In the genomic region with DNA sequence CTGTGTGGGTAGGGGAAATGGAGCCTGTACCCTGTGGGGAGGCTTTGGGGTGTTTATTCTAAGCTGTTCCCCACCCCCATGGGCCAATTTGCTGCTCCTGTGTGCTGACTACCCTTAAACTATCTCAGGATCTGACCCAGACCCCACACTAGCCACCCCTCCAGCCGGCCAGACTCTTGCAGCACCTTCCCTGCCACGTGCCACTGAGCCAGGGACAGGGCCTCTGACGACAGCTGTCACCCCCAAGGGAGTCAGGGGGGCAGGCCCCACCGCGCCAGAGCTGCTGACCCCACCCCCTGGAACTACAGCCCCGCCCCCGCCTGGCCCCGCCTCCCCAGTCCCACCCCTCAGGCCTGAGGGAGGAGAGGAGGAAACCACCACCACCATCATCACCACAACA, we compare ENCODE assay signal across 12 mouse cellular contexts. TPM values are rescaled to one million over a fixed set of nuclear protein-coding genes. Genes with fewer than 3 reads are reported as not detected.
DNase-seq lines count a peak whose midpoint lies in the region; ATAC-seq and TF ChIP-seq lines count a peak whose summit lies in the region.
"Had no signal": no experiment of that assay in that cellular context is flagged by ENCODE, and none has a peak within 500 bp of the region (broad histone marks: within the 10 kb centered on the region; RNA-seq: fewer than 3 reads in every experiment).

No protein-coding gene starts in this region.

- WGBS in cerebellum, adult 2 months, result under 1% methylated on average over 8 of the region's 8 CpGs
- 0% methylated on average over 8 of the region's 8 CpGs for WGBS in hindbrain, embryonic 12.5 days
- WGBS in midbrain, embryonic 12.5 days, result 2% methylated on average over 5 of the region's 8 CpGs
- 1% methylated on average over 8 of the region's 8 CpGs for WGBS in kidney, embryonic 14.5 days

- peak overlapping the region; percentile 97 for H3K4me2 ChIP-seq in hindbrain, embryonic 12.5 days (replicated peaks)
- peak overlapping the region; percentile 98 for H3K4me2 ChIP-seq in midbrain, embryonic 12.5 days (replicated peaks)
- H3K4me2 ChIP-seq in kidney, embryonic 14.5 days (replicated peaks; ENCODE audit: low read depth, low read length), result no peak overlapping the region
- H3K4me2 ChIP-seq: liver, embryonic 13.5 days had no signal

- H3K9ac ChIP-seq in hindbrain, embryonic 12.5 days, result peak overlapping the region; percentile 54
- peak overlapping the region; percentile 68; the same call in 1 of the 2 replicates for H3K9ac ChIP-seq in midbrain, embryonic 12.5 days (replicated peaks)
- H3K9ac ChIP-seq in kidney, embryonic 14.5 days (ENCODE audit: low read depth, low read length), result no peak overlapping the region
- H3K9ac ChIP-seq: liver, embryonic 13.5 days had no signal

- no peak for TF ChIP-seq POLR2A in cerebellum, adult 2 months (IDR thresholded peaks at IDR 0.05; ENCODE audit: borderline replicate concordance, insufficient read depth, low read length)

- H3K27ac ChIP-seq in cerebellum, adult 2 months (ENCODE audit: insufficient read depth, low read length), result peak overlapping the region; percentile 44; the same call in 1 of the 2 replicates
- no peak overlapping the region; the same call in 1 of the 2 replicates for H3K27ac ChIP-seq in hindbrain, embryonic 12.5 days
- H3K27ac ChIP-seq in midbrain, embryonic 12.5 days (replicated peaks), result no peak overlapping the region
- H3K27ac ChIP-seq in kidney, embryonic 14.5 days (ENCODE audit: low read depth, low read length), result no peak overlapping the region
- H3K27ac ChIP-seq: embryonic facial prominence, embryonic 12.5 days; heart, embryonic 10.5 days; liver, embryonic 13.5 days; macrophage had no signal

- H3K9me3 ChIP-seq in hindbrain, embryonic 12.5 days (replicated peaks), result no peaks in the 10 kb centered on the region
- no peaks in the 10 kb centered on the region for H3K9me3 ChIP-seq in midbrain, embryonic 12.5 days
- H3K9me3 ChIP-seq in kidney, embryonic 14.5 days (ENCODE audit: control insufficient read depth, low read length), result no peaks in the 10 kb centered on the region
- H3K9me3 ChIP-seq: embryonic facial prominence, embryonic 12.5 days; heart, embryonic 10.5 days; liver, embryonic 13.5 days had no signal

- H3K4me1 ChIP-seq in cerebellum, adult 2 months (ENCODE audit: control insufficient read depth, insufficient read depth, low read length), result peaks cover 20% of the 10 kb centered on the region
- peaks cover 37% of the 10 kb centered on the region for H3K4me1 ChIP-seq in hindbrain, embryonic 12.5 days
- peaks cover 34% of the 10 kb centered on the region for H3K4me1 ChIP-seq in midbrain, embryonic 12.5 days
- peaks cover 3% of the 10 kb centered on the region; the same call in 1 of the 2 replicates for H3K4me1 ChIP-seq in kidney, embryonic 14.5 days (ENCODE audit: control insufficient read depth, insufficient read depth, low read length)

- peak overlapping the region; percentile 57 for H3K4me3 ChIP-seq in cerebellum, adult 2 months (replicated peaks; ENCODE audit: insufficient read depth, low read depth, low read length)
- peak overlapping the region; percentile 47 for H3K4me3 ChIP-seq in hindbrain, embryonic 12.5 days
- H3K4me3 ChIP-seq in midbrain, embryonic 12.5 days, result peak overlapping the region; percentile 51
- no peak overlapping the region for H3K4me3 ChIP-seq in kidney, embryonic 14.5 days (ENCODE audit: low read length)
- H3K4me3 ChIP-seq: embryonic facial prominence, embryonic 12.5 days; heart, embryonic 10.5 days; liver, embryonic 13.5 days had no signal

- H3K27me3 ChIP-seq in cerebellum, adult 2 months (ENCODE audit: control insufficient read depth, insufficient read depth, low read length), result no peaks in the 10 kb centered on the region
- H3K27me3 ChIP-seq in hindbrain, embryonic 12.5 days, result peaks cover 41% of the 10 kb centered on the region
- peaks cover 45% of the 10 kb centered on the region for H3K27me3 ChIP-seq in midbrain, embryonic 12.5 days
- peaks cover 22% of the 10 kb centered on the region for H3K27me3 ChIP-seq in kidney, embryonic 14.5 days (ENCODE audit: control insufficient read depth, insufficient read depth, low read length)

- no peak for DNase-seq in cerebellum, adult 2 months
- DNase-seq in A20 (ENCODE audit: low read depth, low spot score), result peak; percentile 36
- no peak for DNase-seq in lung, postnatal 25 days (ENCODE audit: low spot score)
- no peak for DNase-seq in urinary bladder, postnatal 10 days (ENCODE audit: low spot score)
- DNase-seq: liver, embryonic 13.5 days had no signal

- peaks cover 4% of the 10 kb centered on the region; the same call in 1 of the 2 replicates for H3K36me3 ChIP-seq in hindbrain, embryonic 12.5 days
- H3K36me3 ChIP-seq in midbrain, embryonic 12.5 days, result no peaks in the 10 kb centered on the region
- no peaks in the 10 kb centered on the region for H3K36me3 ChIP-seq in kidney, embryonic 14.5 days (ENCODE audit: control insufficient read depth, insufficient read depth, low read length)
- H3K36me3 ChIP-seq: embryonic facial prominence, embryonic 12.5 days; heart, embryonic 10.5 days; liver, embryonic 13.5 days had no signal

- ATAC-seq in cerebellum, adult (ENCODE audit: insufficient number of reproducible peaks, low FRiP score, low TSS enrichment), result no peak
- no peak for ATAC-seq in hindbrain, embryonic 12.5 days (ENCODE audit: low FRiP score)
- no peak for ATAC-seq in midbrain, embryonic 12.5 days (ENCODE audit: low FRiP score, low read depth)
- no peak; the same call in 1 of the 2 replicates for ATAC-seq in kidney, embryonic 14.5 days (ENCODE audit: low FRiP score, low TSS enrichment)

- TF ChIP-seq CTCF in cerebellum, adult 2 months (IDR thresholded peaks at IDR 0.05; ENCODE audit: borderline replicate concordance, insufficient read depth, low read depth, low read length), result no peak

RNA-seq across cellular contexts. Expression of a gene that starts 2.3 kb away (rescaled TPM):
- 359 and 364 TPM in 2 replicates for polyA plus RNA-seq in cerebellum, adult 2 months (2012; rRNA removed)
- polyA plus RNA-seq in hindbrain, embryonic 12.5 days (2016; fragmentation: Nextera tagmentation; extraction: Ambion mirVana), result 13.3 and 18.2 TPM in 2 replicates
- polyA plus RNA-seq in midbrain, embryonic 12.5 days (2016; fragmentation: Nextera tagmentation; extraction: Ambion mirVana), result 13.8 and 16.9 TPM in 2 replicates
- 1.1 and 1.7 TPM in 2 replicates for polyA plus RNA-seq in kidney, embryonic 14.5 days (2014; fragmentation: Nextera tagmentation; extraction: Ambion mirVana)

RNA-seq across cellular contexts. Expression of a gene that starts 3.3 kb away (rescaled TPM):
- polyA plus RNA-seq in cerebellum, adult 2 months (2012; rRNA removed), result 41.8 and 42.4 TPM in 2 replicates
- polyA plus RNA-seq in hindbrain, embryonic 12.5 days (2016; fragmentation: Nextera tagmentation; extraction: Ambion mirVana), result 3.4 and 4.1 TPM in 2 replicates
- polyA plus RNA-seq in midbrain, embryonic 12.5 days (2016; fragmentation: Nextera tagmentation; extraction: Ambion mirVana), result 1.6 and 2.7 TPM in 2 replicates
- 0.16 and 0.34 TPM in 2 replicates for polyA plus RNA-seq in kidney, embryonic 14.5 days (2014; fragmentation: Nextera tagmentation; extraction: Ambion mirVana)
- polyA plus RNA-seq: heart, embryonic 10.5 days; liver, embryonic 13.5 days; macrophage had no signal

RNA-seq across cellular contexts. Expression of a gene that starts 23.1 kb away (rescaled TPM):
- polyA plus RNA-seq in cerebellum, adult 2 months (2012; rRNA removed), result 255 and 281 TPM in 2 replicates
- polyA plus RNA-seq in hindbrain, embryonic 12.5 days (2016; fragmentation: Nextera tagmentation; extraction: Ambion mirVana), result 87.8 and 93.5 TPM in 2 replicates
- polyA plus RNA-seq in midbrain, embryonic 12.5 days (2016; fragmentation: Nextera tagmentation; extraction: Ambion mirVana), result 81.1 and 87.2 TPM in 2 replicates
- polyA plus RNA-seq in kidney, embryonic 14.5 days (2014; fragmentation: Nextera tagmentation; extraction: Ambion mirVana), result 77.4 and 89.1 TPM in 2 replicates

RNA-seq across cellular contexts. Expression of a gene that starts 23.3 kb away (rescaled TPM):
- polyA plus RNA-seq in cerebellum, adult 2 months (2012; rRNA removed), result 0.92 and 1.1 TPM in 2 replicates
- polyA plus RNA-seq in hindbrain, embryonic 12.5 days (2016; fragmentation: Nextera tagmentation; extraction: Ambion mirVana), result 0.92 and 1.4 TPM in 2 replicates
- polyA plus RNA-seq in midbrain, embryonic 12.5 days (2016; fragmentation: Nextera tagmentation; extraction: Ambion mirVana), result 1.0 and 1.3 TPM in 2 replicates
- 1.3 and 2.5 TPM in 2 replicates for polyA plus RNA-seq in kidney, embryonic 14.5 days (2014; fragmentation: Nextera tagmentation; extraction: Ambion mirVana)

RNA-seq across cellular contexts. Expression of a gene that starts 24.0 kb away (rescaled TPM):
- polyA plus RNA-seq in cerebellum, adult 2 months (2012; rRNA removed), result 130 and 140 TPM in 2 replicates
- polyA plus RNA-seq in hindbrain, embryonic 12.5 days (2016; fragmentation: Nextera tagmentation; extraction: Ambion mirVana), result 58.1 and 59.3 TPM in 2 replicates
- polyA plus RNA-seq in midbrain, embryonic 12.5 days (2016; fragmentation: Nextera tagmentation; extraction: Ambion mirVana), result 50.5 and 53.7 TPM in 2 replicates
- polyA plus RNA-seq in kidney, embryonic 14.5 days (2014; fragmentation: Nextera tagmentation; extraction: Ambion mirVana), result 13.1 and 19.4 TPM in 2 replicates

Comparison
In these comparisons a context has a peak if more than half of its experiments do, and no peak if none do; other contexts are left out.
1. RNA of a gene that starts 2.3 kb away (polyA plus RNA-seq): 359 to 364 TPM in cerebellum, adult 2 months; 13.3 to 18.2 TPM in hindbrain, embryonic 12.5 days, 13.8 to 16.9 TPM in midbrain, embryonic 12.5 days and 1.1 to 1.7 TPM in kidney, embryonic 14.5 days; every median in the first group is over 10 times any median in the second.